Mouse (Mus musculus): ENCODE results near the gene Rbx1.
"Not testable (repeated sequence)": the region's sequence is repeated elsewhere in the genome, so short reads cannot be mapped to it uniquely, and the experiment has no call there.

DNA sequence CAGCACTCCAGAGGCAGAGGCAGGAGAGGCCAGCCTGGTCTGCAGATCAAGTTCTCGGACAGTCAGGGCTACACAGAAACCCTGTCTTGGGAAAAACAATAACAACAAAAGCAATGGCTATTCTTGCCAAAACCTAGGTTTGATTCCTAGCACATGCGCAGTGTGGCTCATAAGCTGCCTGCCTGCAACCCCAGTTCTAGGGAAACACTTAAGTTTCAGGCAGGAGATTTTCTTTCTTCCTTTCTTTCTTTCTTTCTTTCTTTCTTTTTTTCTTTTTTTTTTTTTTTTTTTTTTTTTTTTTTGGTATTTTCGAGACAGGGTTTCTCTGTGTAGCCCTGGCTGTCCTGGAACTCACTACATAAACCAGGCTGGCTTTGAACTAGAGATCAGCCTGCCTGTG lies 14.2 kb downstream of the Rbx1 start:
- TF ChIP-seq CTCF (IDR thresholded peaks at IDR 0.05; ENCODE audit: extremely low read depth, insufficient read length, insufficient replicate concordance, low read depth, low read length); POLR2A (IDR thresholded peaks at IDR 0.05; ENCODE audit: low read depth, low read length): not testable (repeated sequence)
